Mouse (Mus musculus) embryonic fibroblast, embryonic 13.5 days (primary cell): ENCODE data around the gene Gp5.

Experiments
- CTCF ChIP-seq: IDR thresholded peaks from 2 replicates; pipeline ENCODE4 v1.5.1; 2011; ENCODE audit warnings: mild to moderate bottlenecking, control low read depth, low read length, moderate library complexity, borderline replicate concordance; ENCODE audit not compliant: insufficient read depth
- POLR2A ChIP-seq: IDR thresholded peaks from 2 replicates; pipeline ENCODE4 v1.6.1; 2011; ENCODE audit warnings: low read depth, mild to moderate bottlenecking, control low read depth, low read length, moderate library complexity

DNA sequence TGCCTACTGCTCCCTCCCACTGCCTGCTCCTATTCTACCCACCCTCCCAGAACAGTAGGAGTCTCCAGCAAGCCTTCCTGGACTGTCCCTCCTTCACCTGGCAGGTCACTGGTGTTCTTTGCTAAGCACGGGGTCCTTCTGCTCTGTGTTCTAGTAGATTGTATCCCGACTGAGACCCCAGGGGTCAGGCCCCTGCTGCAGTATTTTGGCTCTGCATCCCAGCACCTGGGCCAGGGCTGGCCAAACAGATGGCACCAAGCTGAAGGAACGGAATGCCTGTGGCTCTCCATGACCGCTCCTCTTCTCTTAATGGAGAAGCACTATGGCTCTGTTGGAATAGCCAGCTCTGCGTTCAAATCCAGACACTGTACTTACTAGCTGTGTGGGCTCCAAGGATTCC lies 44.0 kb downstream of the Gp5 start:
- no peak for TF ChIP-seq POLR2A
- no peak for TF ChIP-seq CTCF
